Mouse (Mus musculus) hindbrain, embryonic 10.5 days (tissue): ENCODE data around the gene Tomm7. TPM values are rescaled to one million over a fixed set of nuclear protein-coding genes. Genes with fewer than 3 reads are reported as not detected.
"Not testable (repeated sequence)": the region's sequence is repeated elsewhere in the genome, so short reads cannot be mapped to it uniquely, and the experiment has no call there.

Source experiments
- DNase-seq: peaks from one replicate; pipeline ENCODE4 v3.0.0-alpha.2; 2017; ENCODE audit warnings: low spot score
- H3K27ac ChIP-seq: fragments of 300-500 bp; sonication (generic); 2 replicates; pipeline ENCODE4 v1.5.1; 2016; ENCODE audit warnings: mild to moderate bottlenecking, moderate library complexity
- H3K27me3 ChIP-seq: fragments of 300-500 bp; sonication (generic); 2 replicates; pipeline ENCODE4 v1.6.1; 2016; ENCODE audit warnings: mild to moderate bottlenecking; ENCODE audit not compliant: poor library complexity, insufficient read depth, severe bottlenecking
- H3K36me3 ChIP-seq: fragments of 300-500 bp; sonication (generic); 2 replicates; pipeline ENCODE4 v1.6.1; 2016; ENCODE audit warnings: mild to moderate bottlenecking, moderate library complexity
- H3K4me1 ChIP-seq: fragments of 300-500 bp; sonication (generic); replicated peaks from 2 replicates; pipeline ENCODE4 v1.6.1; 2016; ENCODE audit warnings: mild to moderate bottlenecking
- H3K4me3 ChIP-seq: fragments of 300-500 bp; sonication (generic); 2 replicates; pipeline ENCODE4 v1.5.1; 2016; ENCODE audit warnings: mild to moderate bottlenecking, moderate library complexity
- H3K9me3 ChIP-seq: fragments of 300-500 bp; sonication (generic); 2 replicates; pipeline ENCODE4 v1.6.1; 2016; ENCODE audit warnings: mild to moderate bottlenecking, moderate library complexity
- WGBS: fragments of 180-500 bp; shearing (Covaris S2); methylation state at CpG from one replicate; pipeline ENCODE4 v1.1.7; 2016; 5-methylcytosine and 5-hydroxymethylcytosine counted together
- polyA plus RNA-seq: library from polyadenylated mRNA; unstranded; fragments of >200 nt; fragmentation: Nextera tagmentation; extraction: Ambion mirVana; gene quantifications from 2 replicates; pipeline ENCODE4 v1.2.1, GENCODE M21; 2016

Gene Tomm7
- polyA plus RNA-seq, 1 experiment from 2014 or later, result 131 TPM

DNA sequence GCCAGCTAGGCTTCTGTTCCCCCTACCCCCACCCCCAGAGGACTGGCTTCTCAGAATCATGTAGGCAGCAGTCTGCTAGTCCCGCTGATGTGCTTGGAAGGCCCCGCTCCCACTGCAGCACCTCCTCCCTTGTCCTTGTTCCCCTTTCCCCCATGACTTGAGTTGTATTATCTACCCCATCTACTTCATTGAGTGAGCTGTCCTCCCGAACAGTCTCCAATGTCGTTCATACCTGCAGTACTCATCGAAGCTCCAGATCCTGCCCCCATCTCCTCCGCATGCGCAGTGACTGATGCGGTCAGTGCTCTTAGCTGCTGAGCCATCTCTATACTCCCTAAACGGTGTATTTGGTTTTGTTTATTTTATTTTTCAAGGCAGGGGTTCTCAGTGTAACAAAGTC lies 17.8 kb upstream of the Tomm7 start:
- Histone ChIP-seq H3K27ac (no peak overlapping the region), H3K27me3 (no peaks in the 10 kb centered on the region), H3K9me3 (no peaks in the 10 kb centered on the region), H3K4me3 (no peak overlapping the region), H3K4me1 (no peaks in the 10 kb centered on the region), H3K36me3 (peaks cover 49% of the 10 kb centered on the region)
- DNase-seq, result no peak
- WGBS, result 92% methylated on average over 9 of the region's 9 CpGs

DNA sequence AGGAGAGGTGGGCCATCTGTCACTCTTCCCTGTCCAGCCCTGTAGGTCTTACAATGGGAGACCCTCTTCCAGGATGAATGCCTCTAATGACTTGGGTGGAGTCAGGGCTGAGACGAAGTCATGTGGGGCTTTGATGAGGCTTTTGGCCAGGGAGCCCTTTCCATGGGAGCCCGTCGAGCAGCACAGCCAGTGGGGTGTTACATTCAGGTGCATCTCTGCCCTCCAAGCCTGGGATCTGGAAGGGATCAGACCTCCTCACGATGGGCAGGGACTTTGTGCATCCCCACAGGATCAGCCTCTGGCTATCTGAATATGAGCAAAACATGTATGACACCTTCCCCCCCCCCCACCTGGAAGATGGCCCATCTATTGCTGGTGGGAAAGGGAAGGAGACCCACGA lies 15.9 kb upstream of the Tomm7 start:
- Histone ChIP-seq H3K36me3 (peaks cover 67% of the 10 kb centered on the region), H3K9me3 (no peaks in the 10 kb centered on the region)
- WGBS, result 80% methylated on average over 5 of the region's 5 CpGs

DNA sequence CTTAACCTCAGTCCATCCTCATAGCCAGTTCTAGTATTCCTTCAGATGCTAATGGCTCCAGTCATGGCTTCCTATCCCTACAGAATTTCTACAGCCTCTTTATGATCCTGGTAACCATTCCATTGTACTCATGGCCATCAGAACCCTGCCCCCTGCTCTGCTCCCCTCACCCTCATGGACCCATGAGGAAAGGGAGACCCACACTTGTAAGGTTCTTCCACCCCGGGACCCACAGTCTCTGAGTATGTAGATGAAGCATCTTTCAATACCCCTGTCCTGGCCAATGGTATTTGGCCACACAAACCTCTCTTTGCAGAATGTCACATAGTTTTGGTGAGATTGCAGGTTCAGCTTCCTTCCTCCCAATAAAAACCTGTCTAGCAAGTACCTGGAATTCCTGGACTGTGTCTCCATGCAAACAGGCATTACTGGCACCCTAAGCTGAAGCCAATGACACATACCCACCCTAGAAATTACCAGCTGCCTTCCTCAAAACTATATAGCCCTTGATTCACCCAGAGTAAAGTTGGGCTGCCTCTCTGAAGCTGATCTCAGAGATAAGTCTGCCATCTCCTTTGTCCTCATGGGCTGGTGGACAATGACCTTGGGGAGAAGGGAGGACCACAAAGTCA lies 15.2 kb upstream of the Tomm7 start:
- Histone ChIP-seq H3K36me3 (peaks cover 74% of the 10 kb centered on the region), H3K4me1 (no peaks in the 10 kb centered on the region), H3K27me3 (no peaks in the 10 kb centered on the region), H3K9me3 (no peaks in the 10 kb centered on the region), H3K27ac (no peak overlapping the region), H3K4me3 (no peak overlapping the region)
- no peak for DNase-seq
- WGBS, result 100% methylated on average over 1 of the region's 1 CpGs

More for the DNA sequence above, 15.9 kb upstream of the Tomm7 start:
- Histone ChIP-seq H3K4me1 (no peaks in the 10 kb centered on the region), H3K4me3 (no peak overlapping the region), H3K27ac (no peak overlapping the region), H3K27me3 (no peaks in the 10 kb centered on the region)
- no peak for DNase-seq

DNA sequence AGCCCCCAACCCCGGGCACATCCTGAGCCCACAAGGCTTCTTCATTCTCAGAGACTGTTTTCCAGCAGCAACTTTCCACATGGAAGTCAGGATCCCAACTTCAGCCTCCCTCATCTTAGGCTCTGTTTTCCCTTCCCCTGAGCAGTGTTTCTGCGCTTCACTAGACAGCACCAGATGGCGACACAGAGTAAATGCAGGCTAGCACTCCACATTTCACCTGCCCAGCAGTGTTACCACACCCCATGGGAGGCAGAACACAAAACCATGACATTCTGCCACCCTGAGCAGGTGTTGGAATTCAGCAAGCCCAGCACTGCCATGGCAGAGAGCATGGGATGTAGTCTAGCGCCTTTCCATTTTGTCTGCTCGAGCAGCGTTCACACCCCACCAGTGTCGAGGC lies 14.7 kb upstream of the Tomm7 start:
- Histone ChIP-seq H3K27me3 (no peaks in the 10 kb centered on the region), H3K36me3 (peaks cover 80% of the 10 kb centered on the region), H3K27ac (no peak overlapping the region), H3K4me1 (no peaks in the 10 kb centered on the region), H3K9me3 (no peaks in the 10 kb centered on the region), H3K4me3 (no peak overlapping the region)
- WGBS, result 86% methylated on average over 7 of the region's 7 CpGs
- DNase-seq, result no peak

DNA sequence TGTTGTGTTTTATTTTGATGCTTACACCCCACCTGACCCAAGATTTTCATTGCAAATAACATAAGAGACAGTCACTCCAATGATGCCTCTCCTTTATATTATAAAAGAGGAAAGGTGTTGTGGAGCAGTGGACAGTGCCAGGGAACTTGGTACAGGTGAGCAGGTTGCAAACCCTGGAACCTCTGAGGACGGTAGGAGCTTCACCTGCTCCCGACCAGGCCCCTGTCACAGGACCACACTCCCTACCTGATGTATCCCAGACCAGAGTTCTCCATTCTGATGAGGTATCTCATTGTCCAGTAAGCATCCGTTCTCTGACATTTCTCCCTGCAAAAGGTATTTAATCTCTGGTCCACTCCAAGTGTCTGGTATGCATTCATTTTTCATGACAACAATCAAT lies 14.0 kb upstream of the Tomm7 start:
- WGBS, result 88% methylated on average over 3 of the region's 3 CpGs
- peaks cover 86% of the 10 kb centered on the region for H3K36me3 ChIP-seq

DNA sequence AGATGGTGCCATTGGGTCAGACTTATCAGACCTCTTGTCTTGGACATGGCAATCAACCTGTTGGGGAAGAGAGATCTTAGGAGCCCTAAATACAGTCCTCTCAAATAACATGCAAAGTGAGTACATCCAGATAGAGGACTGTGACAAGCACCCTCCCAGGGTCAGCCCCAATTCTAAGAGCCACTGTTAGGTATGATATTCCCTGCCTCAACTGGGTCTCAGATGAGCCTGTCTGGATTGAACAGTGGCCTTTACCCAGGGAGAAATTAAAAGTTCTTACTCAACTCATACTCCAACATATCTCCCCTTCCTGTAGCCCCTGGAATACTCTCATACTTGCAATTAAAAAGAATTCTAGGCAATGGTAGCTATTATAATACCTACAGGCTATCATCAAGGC lies 13.2 kb upstream of the Tomm7 start:
- H3K4me1 ChIP-seq, result 0 out of 2 replicates have a peak, but pooled peaks cover under 1% of the 10 kb centered on the region
- DNase-seq, result no peak
- H3K4me3 ChIP-seq, result no peak overlapping the region
- no peak overlapping the region for H3K27ac ChIP-seq
- H3K27me3 ChIP-seq, result no peaks in the 10 kb centered on the region
- no peaks in the 10 kb centered on the region for H3K9me3 ChIP-seq
- H3K36me3 ChIP-seq, result peaks cover 94% of the 10 kb centered on the region

More for the DNA sequence above, 14.0 kb upstream of the Tomm7 start:
- Histone ChIP-seq H3K4me1 (no peaks in the 10 kb centered on the region), H3K27ac (no peak overlapping the region), H3K4me3 (no peak overlapping the region), H3K9me3 (no peaks in the 10 kb centered on the region), H3K27me3 (no peaks in the 10 kb centered on the region)
- no peak for DNase-seq

DNA sequence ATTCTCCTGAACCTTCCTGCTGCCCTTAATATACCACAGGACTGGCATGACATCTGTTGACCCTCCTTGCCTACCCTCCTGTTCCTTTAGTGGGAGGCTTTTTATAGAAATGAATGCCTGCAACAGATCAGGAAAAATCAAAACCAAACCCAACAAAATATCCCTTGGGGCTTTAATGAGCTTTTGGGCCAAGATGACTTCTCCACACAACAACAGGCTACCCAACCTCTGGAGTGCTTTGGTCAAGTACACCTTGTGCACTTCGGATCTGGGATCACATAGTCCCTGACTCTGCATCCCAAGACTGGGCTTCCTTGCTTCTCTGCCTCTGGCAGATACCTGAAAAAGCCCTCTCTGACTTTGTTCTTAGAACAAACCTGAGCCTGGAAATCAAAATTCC lies 12.2 kb upstream of the Tomm7 start:
- H3K36me3 ChIP-seq, result peaks cover 95% of the 10 kb centered on the region
- DNase-seq, result no peak
- no peaks in the 10 kb centered on the region for H3K9me3 ChIP-seq
- H3K27me3 ChIP-seq, result no peaks in the 10 kb centered on the region
- no peak overlapping the region for H3K27ac ChIP-seq
- WGBS, result 86% methylated on average over 1 of the region's 1 CpGs
- H3K4me1 ChIP-seq, result peaks cover 9% of the 10 kb centered on the region
- H3K4me3 ChIP-seq, result no peak overlapping the region

DNA sequence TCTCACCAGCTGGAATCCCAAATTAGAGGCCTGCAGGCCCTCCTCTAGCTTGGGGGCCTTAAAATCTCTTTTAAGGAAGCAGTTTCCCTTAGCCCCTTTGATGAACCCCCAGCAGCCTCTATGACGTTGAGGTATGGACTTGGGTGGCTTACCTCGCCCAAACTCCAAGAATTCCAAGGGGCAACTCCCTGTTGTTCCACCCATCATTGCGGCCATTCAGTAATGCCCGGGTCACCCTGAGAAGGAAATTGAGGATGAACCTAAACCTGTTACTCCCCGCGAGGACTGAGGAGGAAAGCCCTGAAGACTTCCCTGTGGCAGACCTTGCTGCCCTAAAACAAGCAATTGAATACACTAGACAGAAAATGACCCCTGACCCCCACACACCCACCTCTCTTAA lies 11.5 kb upstream of the Tomm7 start:
- H3K27me3 ChIP-seq, result no peaks in the 10 kb centered on the region
- H3K4me1 ChIP-seq, result peaks cover 9% of the 10 kb centered on the region
- WGBS, result 95% methylated on average over 6 of the region's 6 CpGs
- peaks cover 90% of the 10 kb centered on the region for H3K36me3 ChIP-seq
- no peak overlapping the region for H3K27ac ChIP-seq
- no peak for DNase-seq
- H3K9me3 ChIP-seq, result no peaks in the 10 kb centered on the region
- no peak overlapping the region for H3K4me3 ChIP-seq

DNA sequence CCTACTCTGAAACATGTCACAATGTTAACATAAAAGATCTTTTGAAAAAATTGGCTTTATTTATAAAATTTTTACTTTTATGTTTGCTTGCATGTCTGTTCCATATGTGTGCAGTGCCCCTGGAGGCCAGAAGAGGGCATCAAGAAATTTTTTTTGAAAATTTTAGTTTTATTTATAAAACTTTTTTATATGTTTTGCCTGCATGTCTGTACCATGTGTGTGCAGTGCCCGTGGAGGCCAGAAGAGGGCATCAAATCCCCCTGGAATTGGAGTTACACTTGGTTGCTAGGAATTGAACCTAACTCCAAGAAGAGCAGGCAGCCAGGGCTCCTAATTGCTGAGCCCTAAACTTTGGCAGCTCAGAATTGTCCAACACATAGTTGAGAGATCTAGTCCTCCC lies 9.0 kb upstream of the Tomm7 start:
- H3K4me3 ChIP-seq, H3K27me3 ChIP-seq, DNase-seq, H3K9me3 ChIP-seq, H3K4me1 ChIP-seq, H3K27ac ChIP-seq: not testable (repeated sequence)
- H3K36me3 ChIP-seq, result peaks cover 64% of the 10 kb centered on the region
- 85% methylated on average over 1 of the region's 1 CpGs for WGBS

DNA sequence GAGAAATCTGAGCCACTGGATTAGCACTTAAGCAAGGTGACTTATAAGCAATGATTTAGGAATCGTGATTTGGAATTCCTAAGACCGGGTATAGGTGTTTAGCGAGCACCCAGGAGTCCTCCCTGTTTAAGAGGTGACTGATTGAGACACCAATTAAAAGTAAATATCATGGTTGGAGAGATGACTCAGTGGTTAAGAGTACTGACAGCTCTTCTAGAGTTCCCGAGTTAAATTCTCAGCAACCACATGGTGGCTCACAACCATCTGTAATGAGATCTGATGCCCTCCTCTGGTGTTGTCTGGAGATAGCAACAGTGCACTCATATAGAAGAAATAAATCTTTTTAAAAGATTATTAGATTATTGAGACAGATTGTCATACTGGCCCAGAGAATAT lies 7.2 kb upstream of the Tomm7 start:
- DNase-seq, H3K4me1 ChIP-seq, H3K9me3 ChIP-seq, H3K27me3 ChIP-seq: not testable (repeated sequence)
- H3K4me3 ChIP-seq, result peak overlapping the region; percentile 79
- WGBS, result 24% methylated on average over 4 of the region's 4 CpGs
- peak overlapping the region; percentile 94 for H3K27ac ChIP-seq
- peaks cover 47% of the 10 kb centered on the region for H3K36me3 ChIP-seq

DNA sequence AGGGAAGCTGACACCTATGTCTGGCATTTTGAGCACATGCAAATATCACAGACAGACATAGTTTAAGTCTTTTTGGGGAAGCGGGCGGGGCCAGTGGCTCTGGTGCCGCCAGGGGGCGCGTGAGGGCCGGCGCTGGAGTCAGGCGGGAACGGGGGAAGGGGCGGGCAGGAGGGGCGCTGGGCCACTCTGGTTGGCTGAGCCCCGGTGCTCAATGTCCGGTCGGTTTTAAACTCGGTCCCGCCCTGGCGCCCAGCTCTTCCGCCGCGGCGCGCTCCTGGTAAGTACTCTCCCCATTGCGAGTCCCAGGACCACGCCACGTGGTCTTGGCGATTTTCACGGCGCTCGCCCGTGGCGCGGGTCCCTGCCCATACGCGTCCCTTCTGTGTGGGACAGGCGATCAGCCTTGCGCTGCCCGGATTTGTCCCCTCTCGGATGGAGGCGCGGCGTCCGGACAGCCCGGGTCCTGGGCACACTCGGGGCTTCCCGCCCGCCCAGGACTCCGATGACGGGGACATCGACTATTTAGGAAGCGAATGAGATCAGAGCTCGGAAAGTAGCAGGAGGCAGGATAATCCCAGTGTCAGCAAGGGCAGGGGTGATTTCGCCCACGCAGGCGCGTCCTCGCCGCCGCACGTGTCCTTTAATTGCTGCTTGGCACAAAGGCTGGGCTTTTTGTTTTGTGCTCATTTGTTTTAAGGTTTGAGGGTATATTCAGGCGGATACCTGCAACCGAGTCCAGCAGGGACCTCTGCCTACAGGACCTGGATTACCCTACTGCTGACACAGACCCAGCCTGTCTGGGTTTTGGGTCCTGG lies 6.6 kb upstream of the Tomm7 start:
- WGBS, result under 1% methylated on average over 61 of the region's 61 CpGs
- Histone ChIP-seq H3K27ac (peak overlapping the region; percentile 94), H3K36me3 (peaks cover 41% of the 10 kb centered on the region), H3K4me3 (peak overlapping the region; percentile 79), H3K9me3 (no peaks in the 10 kb centered on the region), H3K27me3 (no peaks in the 10 kb centered on the region), H3K4me1 (peaks cover 9% of the 10 kb centered on the region)
- peak; percentile 94 for DNase-seq

DNA sequence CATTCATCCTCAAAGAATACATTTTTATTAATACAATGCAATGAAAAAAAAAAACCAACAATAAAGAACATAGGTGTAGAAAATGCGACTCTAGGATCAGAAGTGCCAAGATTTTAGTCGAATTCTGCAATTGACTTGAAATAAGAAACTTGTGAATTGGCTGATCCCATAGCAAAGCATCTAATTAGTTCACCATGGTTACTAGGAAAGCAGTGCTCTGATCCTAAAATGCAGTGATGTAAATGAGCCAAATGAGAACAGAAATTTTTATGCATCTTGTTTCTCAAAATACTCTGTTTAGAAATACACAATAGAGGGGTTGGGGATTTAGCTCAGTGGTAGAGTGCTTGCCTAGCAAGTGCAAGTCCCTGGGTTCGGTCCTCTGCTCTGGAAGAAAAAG lies 1.2 kb upstream of the Tomm7 start:
- Histone ChIP-seq H3K36me3 (peaks cover 17% of the 10 kb centered on the region), H3K4me3 (no peak overlapping the region), H3K27ac (peak overlapping the region; percentile 91; the same call in 1 of the 2 replicates), H3K27me3 (no peaks in the 10 kb centered on the region), H3K9me3 (no peaks in the 10 kb centered on the region), H3K4me1 (peaks cover 16% of the 10 kb centered on the region)
- 87% methylated on average over 3 of the region's 3 CpGs for WGBS
- no peak for DNase-seq

DNA sequence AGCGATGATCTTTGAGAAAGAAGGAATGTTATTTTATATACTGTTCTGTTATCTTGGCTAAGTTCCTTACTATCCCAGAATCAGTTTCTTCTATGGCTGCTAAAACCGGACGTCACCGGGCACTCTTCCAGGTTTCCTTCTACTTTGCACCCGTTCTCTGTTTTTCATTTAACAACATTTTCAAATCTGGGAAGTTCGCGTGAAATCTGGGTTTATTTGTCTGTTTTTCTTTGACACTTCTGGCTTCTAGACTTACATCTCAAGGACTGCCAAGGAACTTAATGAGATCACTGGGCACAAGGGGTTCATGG lies 525 bp upstream of the Tomm7 start:
- DNase-seq, result no peak
- WGBS, result 42% methylated on average over 7 of the region's 7 CpGs
- Histone ChIP-seq H3K27me3 (no peaks in the 10 kb centered on the region), H3K4me1 (peaks cover 16% of the 10 kb centered on the region), H3K9me3 (no peaks in the 10 kb centered on the region), H3K36me3 (peaks cover 24% of the 10 kb centered on the region), H3K4me3 (peak overlapping the region; percentile 80), H3K27ac (peak overlapping the region; percentile 91)
